Mouse (Mus musculus): ENCODE data around the gene Spata13.

The Spata13 gene

DNA sequence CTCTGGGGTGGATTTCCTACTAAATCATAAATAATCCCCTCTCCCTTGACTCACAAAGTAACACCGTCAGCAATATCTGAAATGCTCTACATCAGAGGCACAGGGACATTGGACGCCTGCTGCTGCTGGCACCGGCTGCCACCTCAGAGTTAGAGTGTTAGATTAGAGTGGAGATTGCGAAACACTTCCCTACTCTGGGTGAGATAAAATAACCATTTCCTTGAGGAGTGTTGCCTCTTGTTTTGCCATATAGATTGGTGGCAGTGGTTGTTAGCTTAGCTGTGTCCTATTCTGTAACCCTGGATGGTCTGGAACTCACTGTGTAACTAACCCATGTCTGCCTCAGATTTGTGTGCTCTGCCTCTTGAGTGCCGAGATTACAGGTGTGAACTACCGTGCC, 111.4 kb downstream of the Spata13 start:
- in situ Hi-C loops (cut with MboI; ENCODE audit: low sequenced_read_pairs) = no loop called here

DNA sequence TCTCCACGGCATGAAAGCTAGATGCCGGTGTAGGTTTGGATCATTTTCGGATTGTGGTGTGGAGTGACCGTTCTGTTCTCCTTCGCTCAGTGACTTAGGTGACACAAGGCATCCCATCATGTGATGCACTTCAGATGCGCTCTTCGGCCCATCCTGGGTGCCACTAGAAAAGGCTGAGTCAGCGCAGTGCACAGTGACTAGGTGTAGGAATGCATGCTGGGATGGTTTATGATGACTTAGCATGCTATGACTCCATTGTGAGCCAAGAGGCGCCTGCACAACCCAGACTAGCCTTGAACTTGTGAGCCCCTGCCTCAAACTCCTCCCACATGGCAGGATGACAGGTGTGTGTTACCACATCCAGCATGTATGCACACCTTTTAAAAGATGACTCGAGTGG, 112.3 kb downstream of the Spata13 start:
- in situ Hi-C loops (cut with MboI; ENCODE audit: low sequenced_read_pairs) = no loop called here

GRCm38 (mm10) chr14:60747154-60747870, 113.5 kb downstream of the Spata13 start:
- in situ Hi-C loops (cut with MboI; ENCODE audit: low sequenced_read_pairs) = no loop called here

- in situ Hi-C loops (cut with MboI; ENCODE audit: low sequenced_read_pairs) = no loop called here
Observed at GRCm38 (mm10) chr14:60749880-60750279, 116.1 kb downstream of the Spata13 start.

- in situ Hi-C loops (cut with MboI; ENCODE audit: low sequenced_read_pairs) = no loop called here
Observed at GRCm38 (mm10) chr14:60751581-60751980, 117.8 kb downstream of the Spata13 start.

GRCm38 (mm10) chr14:60752892-60753800, 119.3 kb downstream of the Spata13 start:
- in situ Hi-C loops (cut with MboI; ENCODE audit: low sequenced_read_pairs) = no loop called here

GRCm38 (mm10) chr14:60753801-60754126, 120.0 kb downstream of the Spata13 start:
- in situ Hi-C loops (cut with MboI; ENCODE audit: low sequenced_read_pairs) = no loop called here

DNA sequence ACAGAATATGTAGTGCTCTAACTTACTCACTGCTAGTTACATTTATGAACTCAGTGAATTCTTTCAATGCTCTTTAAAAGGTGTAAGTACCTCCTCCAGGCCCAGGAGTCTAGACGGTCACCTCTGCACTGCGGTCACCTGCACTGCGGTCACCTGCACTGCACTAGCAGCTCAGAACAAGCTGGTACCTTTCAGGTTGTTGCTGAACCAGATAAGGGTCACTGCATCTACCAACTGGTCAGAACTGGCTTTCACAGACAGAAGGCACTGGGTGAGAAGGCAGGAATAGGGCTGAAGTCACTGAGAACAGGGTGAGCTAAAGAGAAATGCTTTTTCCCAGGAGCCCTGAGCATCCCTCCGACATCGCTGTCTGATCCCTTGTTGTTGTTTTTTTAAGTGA, 120.9 kb downstream of the Spata13 start:
- in situ Hi-C loops (cut with MboI; ENCODE audit: low sequenced_read_pairs) = no loop called here

GRCm38 (mm10) chr14:60756271-60756670, 122.5 kb downstream of the Spata13 start:
- in situ Hi-C loops (cut with MboI; ENCODE audit: low sequenced_read_pairs) = no loop called here

DNA sequence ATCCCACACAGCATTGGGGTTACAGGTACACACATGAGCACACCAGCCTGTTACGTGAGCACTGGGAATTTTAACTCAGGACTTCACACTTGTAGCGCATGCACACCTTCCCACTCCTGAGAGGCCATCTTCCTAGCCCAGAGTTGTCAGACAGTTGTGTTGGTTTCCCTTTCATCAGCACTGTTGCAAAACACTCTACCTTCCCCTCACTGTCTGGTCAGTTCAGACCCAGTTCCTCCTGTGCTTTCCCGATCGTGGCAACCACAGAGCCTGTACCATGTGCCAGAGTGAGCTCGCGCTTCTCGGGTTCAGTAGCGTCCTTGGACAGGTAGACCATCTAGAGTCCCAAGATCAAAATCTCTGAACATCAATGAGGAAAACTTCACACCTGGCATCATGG, 123.5 kb downstream of the Spata13 start:
- in situ Hi-C loops (cut with MboI; ENCODE audit: low sequenced_read_pairs) = no loop called here

GRCm38 (mm10) chr14:60757722-60758121, 123.9 kb downstream of the Spata13 start:
- in situ Hi-C loops (cut with MboI; ENCODE audit: low sequenced_read_pairs) = no loop called here

- in situ Hi-C loops (cut with MboI; ENCODE audit: low sequenced_read_pairs) = no loop called here
Observed at GRCm38 (mm10) chr14:60759097-60759496, 125.3 kb downstream of the Spata13 start.

DNA sequence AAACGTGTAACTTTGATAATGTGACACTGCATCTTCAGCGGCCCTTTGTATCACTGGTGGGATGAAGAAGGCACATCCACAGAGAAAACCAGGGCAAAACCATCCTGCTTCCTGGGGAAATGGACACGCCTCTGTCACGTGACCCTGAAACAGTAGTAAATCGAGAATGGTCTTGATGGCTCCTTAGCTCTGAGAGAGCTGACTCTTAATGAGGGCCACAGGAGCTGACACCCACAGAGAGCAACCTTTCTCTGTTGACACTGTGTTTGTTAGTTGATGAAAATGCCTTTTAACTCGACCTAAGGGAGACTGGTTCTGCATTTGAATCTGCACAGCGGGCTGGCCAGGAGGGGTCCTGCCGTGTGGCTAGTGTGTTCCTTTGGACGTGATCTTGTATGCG, 128.0 kb downstream of the Spata13 start:
- in situ Hi-C loops (cut with MboI; ENCODE audit: low sequenced_read_pairs) = loop anchor here (10.0 kb wide), 1 partner anchor 247 kb away; no protein-coding TSS in a partner anchor

DNA sequence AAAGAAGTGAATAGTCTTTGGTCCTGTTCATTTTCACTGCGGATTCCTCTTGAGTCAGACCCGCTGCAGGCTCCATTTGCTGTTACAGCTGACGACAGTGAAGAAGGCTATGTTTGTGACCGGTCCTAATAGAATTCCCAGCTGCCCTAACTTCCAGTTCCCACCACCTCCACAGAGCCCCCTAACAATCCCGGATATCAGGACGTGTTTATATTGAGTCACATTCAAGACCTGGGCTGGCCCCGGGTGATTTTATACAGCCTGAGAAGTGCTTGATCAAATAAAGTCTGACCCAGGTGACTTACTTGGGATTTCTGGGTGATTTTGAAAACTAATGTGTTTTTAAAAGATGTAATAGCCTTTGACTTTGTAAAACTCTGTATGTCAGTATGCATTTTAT, 129.0 kb downstream of the Spata13 start:
- in situ Hi-C loops (cut with MboI; ENCODE audit: low sequenced_read_pairs) = loop anchor here (10.0 kb wide), 1 partner anchor 248 kb away; no protein-coding TSS in a partner anchor

DNA sequence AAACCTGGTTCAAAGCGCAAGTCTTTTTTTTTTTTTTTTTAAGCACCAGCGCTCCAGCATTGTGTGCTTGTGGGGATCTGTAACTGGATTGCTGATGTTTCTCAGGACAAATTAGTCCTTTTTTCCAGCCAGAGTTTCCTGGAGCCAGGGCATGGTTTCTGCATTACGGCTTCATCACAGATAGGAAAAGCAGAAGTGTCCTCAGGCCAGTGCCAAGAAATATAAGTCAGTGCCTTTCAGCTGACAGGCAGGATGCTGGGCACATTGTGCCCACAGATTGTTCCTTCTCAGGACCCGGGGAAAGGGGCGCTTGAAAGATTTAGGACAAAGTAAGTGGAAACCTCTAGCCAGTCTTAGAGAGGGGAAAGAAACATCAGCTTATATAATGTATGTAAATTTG, 129.9 kb downstream of the Spata13 start:
- in situ Hi-C loops (cut with MboI; ENCODE audit: low sequenced_read_pairs) = loop anchor here (10.0 kb wide), 1 partner anchor 249 kb away; no protein-coding TSS in a partner anchor

DNA sequence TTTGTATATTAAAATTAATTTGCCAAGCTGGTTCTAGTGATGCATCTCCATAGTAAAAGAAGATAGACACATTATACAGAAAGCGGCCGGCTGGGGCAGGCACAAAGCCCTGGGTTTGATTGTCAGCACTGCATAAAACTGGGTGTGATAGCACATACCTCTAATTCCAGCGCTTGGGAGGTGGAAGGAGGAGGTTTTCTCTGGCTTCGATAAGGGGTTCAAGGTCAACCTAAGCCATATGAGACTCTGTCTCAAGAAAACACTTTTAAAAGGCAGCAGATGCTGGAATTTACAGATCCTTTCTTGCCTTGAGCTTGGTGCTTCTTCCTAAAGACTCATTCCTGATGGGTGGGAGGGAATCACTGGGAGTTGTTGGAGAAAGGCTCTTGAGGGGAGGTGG, 130.7 kb downstream of the Spata13 start:
- in situ Hi-C loops (cut with MboI; ENCODE audit: low sequenced_read_pairs) = loop anchor here (10.0 kb wide), 1 partner anchor 250 kb away; no protein-coding TSS in a partner anchor

GRCm38 (mm10) chr14:60765025-60765424, 131.2 kb downstream of the Spata13 start:
- in situ Hi-C loops (cut with MboI; ENCODE audit: low sequenced_read_pairs) = loop anchor here (10.0 kb wide), 1 partner anchor 250 kb away; no protein-coding TSS in a partner anchor

DNA sequence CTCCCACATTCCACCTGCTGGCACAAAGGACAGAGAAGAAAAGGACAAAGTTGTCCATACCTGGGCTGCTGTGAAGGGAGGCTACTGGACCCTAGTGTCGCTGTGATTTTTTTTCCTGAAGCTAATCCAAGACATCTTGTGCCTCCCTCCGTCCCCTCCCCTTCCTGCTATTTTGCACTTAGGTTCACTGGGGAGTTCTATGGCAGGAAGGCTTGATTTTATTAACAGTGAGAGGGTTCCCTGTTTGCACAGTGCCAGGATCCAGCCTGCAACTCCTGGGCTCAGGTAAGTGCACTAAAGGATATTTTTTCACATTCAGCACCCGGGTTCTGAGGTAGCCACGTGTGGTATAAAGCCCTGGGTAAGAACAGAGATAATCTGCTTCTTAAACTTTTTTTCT, 134.1 kb downstream of the Spata13 start, which contains the start of gene C1qtnf9:
TSS of gene C1qtnf9 (plus strand) at position 251 of the 400 bp plus-strand sequence.
- in situ Hi-C loops (cut with MboI; ENCODE audit: low sequenced_read_pairs) = loop anchor here (10.0 kb wide), 1 partner anchor 253 kb away; no protein-coding TSS in a partner anchor

DNA sequence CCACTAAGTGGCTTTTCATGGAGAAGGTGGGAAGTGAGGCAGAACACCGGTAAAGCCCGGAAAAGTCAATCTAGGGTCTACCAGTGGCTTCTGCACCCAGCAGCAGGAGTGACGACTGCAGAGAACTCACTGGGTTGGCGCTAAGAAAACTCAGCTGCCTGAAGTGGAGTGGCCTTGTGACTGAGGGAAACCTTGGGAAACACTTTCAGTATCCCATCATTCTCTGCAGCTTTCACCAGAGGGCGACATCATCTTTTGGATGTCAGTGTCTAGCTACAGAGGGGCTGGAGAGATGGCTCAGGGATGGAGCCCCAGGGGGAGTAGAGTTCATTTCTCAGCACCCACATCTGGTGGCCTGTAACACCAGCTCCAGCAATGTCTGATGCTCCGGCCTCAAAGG, 135.5 kb downstream of the Spata13 start:
- in situ Hi-C loops (cut with MboI; ENCODE audit: low sequenced_read_pairs) = loop anchor here (10.0 kb wide), 1 partner anchor 255 kb away; no protein-coding TSS in a partner anchor

DNA sequence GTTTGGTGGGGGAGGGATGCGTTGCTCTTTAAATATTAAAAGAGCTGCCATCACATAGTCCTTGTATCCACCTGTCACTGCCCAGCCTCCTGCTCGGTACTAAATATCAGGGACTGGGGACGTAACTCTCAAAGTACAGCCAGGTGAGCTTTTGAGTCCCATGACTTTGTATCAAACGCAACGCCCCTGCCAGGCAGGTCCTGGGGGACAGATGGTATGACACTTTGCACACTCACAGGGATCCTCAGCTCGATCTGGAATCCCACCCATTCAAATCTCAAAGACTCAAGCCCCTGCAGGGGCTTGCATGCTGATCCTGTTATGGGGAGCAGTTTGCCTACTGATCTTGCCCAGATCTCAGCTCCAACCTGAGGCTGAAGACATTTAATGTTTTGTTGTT, 136.8 kb downstream of the Spata13 start:
- in situ Hi-C loops (cut with MboI; ENCODE audit: low sequenced_read_pairs) = no loop called here

GRCm38 (mm10) chr14:60771057-60771456, 137.3 kb downstream of the Spata13 start:
- in situ Hi-C loops (cut with MboI; ENCODE audit: low sequenced_read_pairs) = no loop called here

GRCm38 (mm10) chr14:60773476-60773875, 139.7 kb downstream of the Spata13 start:
- in situ Hi-C loops (cut with MboI; ENCODE audit: low sequenced_read_pairs) = no loop called here
